Mouse (Mus musculus): ENCODE results near the gene Phactr3. TPM values are rescaled to one million over a fixed set of nuclear protein-coding genes. Genes with fewer than 3 reads are reported as not detected.

Phactr3 gene
- polyA plus RNA-seq, 1 experiment from 2014 or later, result 11.7 TPM

- ATAC-seq (ENCODE audit: low FRiP score) (no peak), DNase-seq (ENCODE audit: low spot score, missing footprints) (no peak)
- Histone ChIP-seq H3K36me3 (ENCODE audit: control insufficient read depth, insufficient read depth, low read length) (no peaks in the 10 kb centered on the region), H3K4me1 (ENCODE audit: control insufficient read depth, insufficient read depth, low read length) (no peaks in the 10 kb centered on the region), H3K27ac (ENCODE audit: low read depth, low read length) (no peak overlapping the region), H3K27me3 (ENCODE audit: control insufficient read depth, insufficient read depth, low read length) (no peaks in the 10 kb centered on the region), H3K4me3 (ENCODE audit: low read depth, low read length) (no peak overlapping the region), H3K4me2 (no peak overlapping the region), H3K9me3 (ENCODE audit: control insufficient read depth, low read length) (no peaks in the 10 kb centered on the region), H3K9ac (ENCODE audit: low read length) (no peak overlapping the region)
- 83% methylated on average over 3 of the region's 3 CpGs for WGBS
These were observed 124.2 kb downstream of the Phactr3 start for GRCm38 (mm10) chr2:178242996-178243395.

- WGBS, result 86% methylated on average over 1 of the region's 1 CpGs
- H3K4me2 ChIP-seq, result no peak overlapping the region
These were observed 126.1 kb downstream of the Phactr3 start for GRCm38 (mm10) chr2:178244866-178245265.

GRCm38 (mm10) chr2:178245841-178246240 is 127.1 kb downstream of the Phactr3 start:
- H3K4me3 ChIP-seq (ENCODE audit: low read depth, low read length), result no peak overlapping the region
- H3K36me3 ChIP-seq (ENCODE audit: control insufficient read depth, insufficient read depth, low read length), result no peaks in the 10 kb centered on the region
- ATAC-seq (ENCODE audit: low FRiP score) (no peak), DNase-seq (ENCODE audit: low spot score, missing footprints) (no peak)
- no peaks in the 10 kb centered on the region for H3K27me3 ChIP-seq (ENCODE audit: control insufficient read depth, insufficient read depth, low read length)
- no peak overlapping the region for H3K27ac ChIP-seq (ENCODE audit: low read depth, low read length)
- WGBS, result 81% methylated on average over 5 of the region's 5 CpGs
- no peaks in the 10 kb centered on the region for H3K4me1 ChIP-seq (ENCODE audit: control insufficient read depth, insufficient read depth, low read length)
- H3K4me2 ChIP-seq, result no peak overlapping the region
- H3K9ac ChIP-seq (ENCODE audit: low read length), result no peak overlapping the region
- H3K9me3 ChIP-seq (ENCODE audit: control insufficient read depth, low read length), result no peaks in the 10 kb centered on the region

More at GRCm38 (mm10) chr2:178244866-178245265, 126.1 kb downstream of the Phactr3 start:
- no peak for ATAC-seq (ENCODE audit: low FRiP score)
- Histone ChIP-seq H3K9ac (ENCODE audit: low read length) (no peak overlapping the region), H3K27ac (ENCODE audit: low read depth, low read length) (no peak overlapping the region), H3K4me1 (ENCODE audit: control insufficient read depth, insufficient read depth, low read length) (no peaks in the 10 kb centered on the region), H3K4me3 (ENCODE audit: low read depth, low read length) (no peak overlapping the region), H3K9me3 (ENCODE audit: control insufficient read depth, low read length) (no peaks in the 10 kb centered on the region), H3K36me3 (ENCODE audit: control insufficient read depth, insufficient read depth, low read length) (no peaks in the 10 kb centered on the region), H3K27me3 (ENCODE audit: control insufficient read depth, insufficient read depth, low read length) (no peaks in the 10 kb centered on the region)
- no peak for DNase-seq (ENCODE audit: low spot score, missing footprints)

GRCm38 (mm10) chr2:178246767-178247166 is 128.0 kb downstream of the Phactr3 start:
- 48% methylated on average over 4 of the region's 4 CpGs for WGBS
- no peaks in the 10 kb centered on the region for H3K27me3 ChIP-seq (ENCODE audit: control insufficient read depth, insufficient read depth, low read length)
- H3K36me3 ChIP-seq (ENCODE audit: control insufficient read depth, insufficient read depth, low read length), result no peaks in the 10 kb centered on the region
- H3K4me2 ChIP-seq, result no peak overlapping the region
- H3K9me3 ChIP-seq (ENCODE audit: control insufficient read depth, low read length), result no peaks in the 10 kb centered on the region
- 0 out of 2 replicates have a peak, but pooled peaks have one; percentile 29 for ATAC-seq (ENCODE audit: low FRiP score)
- no peak overlapping the region for H3K9ac ChIP-seq (ENCODE audit: low read length)
- DNase-seq (ENCODE audit: low spot score, missing footprints), result no peak
- no peak overlapping the region for H3K4me3 ChIP-seq (ENCODE audit: low read depth, low read length)
- no peak overlapping the region for H3K27ac ChIP-seq (ENCODE audit: low read depth, low read length)
- no peaks in the 10 kb centered on the region for H3K4me1 ChIP-seq (ENCODE audit: control insufficient read depth, insufficient read depth, low read length)

DNA sequence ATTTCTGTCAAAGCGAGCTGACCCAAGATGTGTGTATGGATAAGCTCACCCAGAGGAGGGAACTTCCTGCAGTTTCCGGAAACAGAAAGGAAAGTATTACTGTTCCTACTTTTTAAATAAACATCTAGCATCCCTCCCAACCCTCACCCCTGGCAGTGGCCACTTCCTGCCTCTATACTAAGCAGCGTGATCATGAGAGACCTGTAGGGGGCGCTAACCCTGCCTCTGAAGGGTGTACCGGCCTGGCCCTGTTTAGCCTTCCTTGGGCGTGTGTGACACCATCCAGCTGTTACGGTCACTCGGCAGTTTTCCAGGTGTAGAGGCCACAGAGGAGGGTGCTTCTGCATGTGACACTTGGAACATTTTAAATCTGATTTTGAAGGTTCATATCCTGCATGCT is 128.5 kb downstream of the Phactr3 start:
- 74% methylated on average over 8 of the region's 8 CpGs for WGBS
- Histone ChIP-seq H3K27me3 (ENCODE audit: control insufficient read depth, insufficient read depth, low read length) (no peaks in the 10 kb centered on the region), H3K27ac (ENCODE audit: low read depth, low read length) (no peak overlapping the region), H3K36me3 (ENCODE audit: control insufficient read depth, insufficient read depth, low read length) (no peaks in the 10 kb centered on the region), H3K9me3 (ENCODE audit: control insufficient read depth, low read length) (no peaks in the 10 kb centered on the region), H3K4me1 (ENCODE audit: control insufficient read depth, insufficient read depth, low read length) (no peaks in the 10 kb centered on the region), H3K4me3 (ENCODE audit: low read depth, low read length) (no peak overlapping the region), H3K9ac (ENCODE audit: low read length) (no peak overlapping the region), H3K4me2 (no peak overlapping the region)
- ATAC-seq (ENCODE audit: low FRiP score), result no peak
- DNase-seq (ENCODE audit: low spot score, missing footprints), result no peak

- 2% methylated on average over 3 of the region's 3 CpGs for WGBS
- Histone ChIP-seq H3K9me3 (ENCODE audit: control insufficient read depth, low read length) (no peaks in the 10 kb centered on the region), H3K4me1 (ENCODE audit: control insufficient read depth, insufficient read depth, low read length) (peaks cover 13% of the 10 kb centered on the region), H3K27ac (ENCODE audit: low read depth, low read length) (peak overlapping the region; percentile 9; the same call in 1 of the 2 replicates), H3K27me3 (ENCODE audit: control insufficient read depth, insufficient read depth, low read length) (no peaks in the 10 kb centered on the region), H3K4me3 (ENCODE audit: low read depth, low read length) (no peak overlapping the region), H3K36me3 (ENCODE audit: control insufficient read depth, insufficient read depth, low read length) (no peaks in the 10 kb centered on the region), H3K4me2 (no peak overlapping the region), H3K9ac (ENCODE audit: low read length) (no peak overlapping the region)
- DNase-seq (ENCODE audit: low spot score, missing footprints), result peak; percentile 87
- peak; percentile 85 for ATAC-seq (ENCODE audit: low FRiP score)
These were observed 138.5 kb downstream of the Phactr3 start for GRCm38 (mm10) chr2:178257117-178257825.

GRCm38 (mm10) chr2:178257986-178258555 is 139.3 kb downstream of the Phactr3 start:
- 0% methylated on average over 1 of the region's 2 CpGs for WGBS
- Histone ChIP-seq H3K27me3 (ENCODE audit: control insufficient read depth, insufficient read depth, low read length) (no peaks in the 10 kb centered on the region), H3K4me3 (ENCODE audit: low read depth, low read length) (no peak overlapping the region), H3K4me1 (ENCODE audit: control insufficient read depth, insufficient read depth, low read length) (peaks cover 13% of the 10 kb centered on the region), H3K27ac (ENCODE audit: low read depth, low read length) (no peak overlapping the region), H3K4me2 (no peak overlapping the region), H3K9me3 (ENCODE audit: control insufficient read depth, low read length) (no peaks in the 10 kb centered on the region), H3K36me3 (ENCODE audit: control insufficient read depth, insufficient read depth, low read length) (no peaks in the 10 kb centered on the region), H3K9ac (ENCODE audit: low read length) (no peak overlapping the region)
- ATAC-seq (ENCODE audit: low FRiP score) (0 out of 2 replicates have a peak, but pooled peaks have one; percentile 18), DNase-seq (ENCODE audit: low spot score, missing footprints) (peak; percentile 84)

- 88% methylated on average over 4 of the region's 4 CpGs for WGBS
These were observed 144.3 kb downstream of the Phactr3 start for GRCm38 (mm10) chr2:178263055-178263454.

GRCm38 (mm10) chr2:178264389-178264788 is 145.6 kb downstream of the Phactr3 start:
- peak; percentile 80 for ATAC-seq (ENCODE audit: low FRiP score)
- WGBS, result 7% methylated on average over 8 of the region's 8 CpGs
- Histone ChIP-seq H3K27me3 (ENCODE audit: control insufficient read depth, insufficient read depth, low read length) (no peaks in the 10 kb centered on the region), H3K27ac (ENCODE audit: low read depth, low read length) (no peak overlapping the region), H3K4me3 (ENCODE audit: low read depth, low read length) (no peak overlapping the region), H3K4me1 (ENCODE audit: control insufficient read depth, insufficient read depth, low read length) (peaks cover 6% of the 10 kb centered on the region), H3K9me3 (ENCODE audit: control insufficient read depth, low read length) (no peaks in the 10 kb centered on the region), H3K9ac (ENCODE audit: low read length) (no peak overlapping the region), H3K4me2 (no peak overlapping the region), H3K36me3 (ENCODE audit: control insufficient read depth, insufficient read depth, low read length) (no peaks in the 10 kb centered on the region)
- DNase-seq (ENCODE audit: low spot score, missing footprints), result peak; percentile 98

More at GRCm38 (mm10) chr2:178263055-178263454, 144.3 kb downstream of the Phactr3 start:
- Histone ChIP-seq H3K9me3 (ENCODE audit: control insufficient read depth, low read length) (no peaks in the 10 kb centered on the region), H3K27ac (ENCODE audit: low read depth, low read length) (no peak overlapping the region), H3K36me3 (ENCODE audit: control insufficient read depth, insufficient read depth, low read length) (no peaks in the 10 kb centered on the region), H3K4me2 (no peak overlapping the region), H3K4me3 (ENCODE audit: low read depth, low read length) (no peak overlapping the region), H3K9ac (ENCODE audit: low read length) (no peak overlapping the region), H3K27me3 (ENCODE audit: control insufficient read depth, insufficient read depth, low read length) (no peaks in the 10 kb centered on the region), H3K4me1 (ENCODE audit: control insufficient read depth, insufficient read depth, low read length) (peaks cover 6% of the 10 kb centered on the region)
- no peak for ATAC-seq (ENCODE audit: low FRiP score)
- DNase-seq (ENCODE audit: low spot score, missing footprints), result peak; percentile 14

All from midbrain, embryonic 11.5 days (tissue).